Mouse (Mus musculus) forebrain, embryonic 13.5 days (tissue): Measurements from ENCODE around the gene Fus. TPM values are rescaled to one million over a fixed set of nuclear protein-coding genes. Genes with fewer than 3 reads are reported as not detected.

Source experiments
- ATAC-seq: fragments of 200-750 bp; cut with Nextera tagmentation; 2 replicates; pipeline ENCODE4 v1.8.0; 2017
- H3K27ac ChIP-seq: fragments of 300-500 bp; sonication (generic); 2 replicates; pipeline ENCODE4 v1.5.1; 2015; ENCODE audit warnings: inconsistent platforms, mild to moderate bottlenecking, moderate library complexity
- H3K27me3 ChIP-seq: fragments of 300-500 bp; sonication (generic); 2 replicates; pipeline ENCODE4 v1.6.1; 2015; ENCODE audit warnings: mild to moderate bottlenecking, inconsistent platforms
- H3K36me3 ChIP-seq: fragments of 300-500 bp; sonication (generic); 2 replicates; pipeline ENCODE4 v1.6.1; 2015; ENCODE audit warnings: mild to moderate bottlenecking, inconsistent platforms; ENCODE audit not compliant: poor library complexity, severe bottlenecking
- H3K4me1 ChIP-seq: fragments of 300-500 bp; sonication (generic); 2 replicates; pipeline ENCODE4 v1.6.1; 2015; ENCODE audit warnings: inconsistent platforms
- H3K4me2 ChIP-seq: fragments of 300-500 bp; sonication (generic); 2 replicates; pipeline ENCODE4 v1.6.1; 2015; ENCODE audit warnings: inconsistent platforms, mild to moderate bottlenecking, moderate library complexity
- H3K4me3 ChIP-seq: fragments of 300-500 bp; sonication (generic); 2 replicates; pipeline ENCODE4 v1.5.1; 2015; ENCODE audit warnings: mild to moderate bottlenecking, inconsistent platforms
- H3K9ac ChIP-seq: fragments of 300-500 bp; sonication (generic); 2 replicates; pipeline ENCODE4 v1.6.1; 2015; ENCODE audit warnings: mild to moderate bottlenecking, inconsistent platforms
- H3K9me3 ChIP-seq: fragments of 300-500 bp; sonication (generic); replicated peaks from 2 replicates; pipeline ENCODE4 v1.6.1; 2016; ENCODE audit warnings: inconsistent platforms
- WGBS: fragments of 180-500 bp; shearing (Covaris S2); methylation state at CpG from one replicate; pipeline ENCODE4 v1.1.7; 2015; 5-methylcytosine and 5-hydroxymethylcytosine counted together
- polyA plus RNA-seq: library from polyadenylated mRNA; unstranded; fragments of >200 nt; fragmentation: Nextera tagmentation; extraction: Ambion mirVana; gene quantifications from 2 replicates; pipeline ENCODE4 v1.2.1, GENCODE M21; 2015

The Fus gene
- polyA plus RNA-seq, result 452 and 476 TPM in 2 replicates

DNA sequence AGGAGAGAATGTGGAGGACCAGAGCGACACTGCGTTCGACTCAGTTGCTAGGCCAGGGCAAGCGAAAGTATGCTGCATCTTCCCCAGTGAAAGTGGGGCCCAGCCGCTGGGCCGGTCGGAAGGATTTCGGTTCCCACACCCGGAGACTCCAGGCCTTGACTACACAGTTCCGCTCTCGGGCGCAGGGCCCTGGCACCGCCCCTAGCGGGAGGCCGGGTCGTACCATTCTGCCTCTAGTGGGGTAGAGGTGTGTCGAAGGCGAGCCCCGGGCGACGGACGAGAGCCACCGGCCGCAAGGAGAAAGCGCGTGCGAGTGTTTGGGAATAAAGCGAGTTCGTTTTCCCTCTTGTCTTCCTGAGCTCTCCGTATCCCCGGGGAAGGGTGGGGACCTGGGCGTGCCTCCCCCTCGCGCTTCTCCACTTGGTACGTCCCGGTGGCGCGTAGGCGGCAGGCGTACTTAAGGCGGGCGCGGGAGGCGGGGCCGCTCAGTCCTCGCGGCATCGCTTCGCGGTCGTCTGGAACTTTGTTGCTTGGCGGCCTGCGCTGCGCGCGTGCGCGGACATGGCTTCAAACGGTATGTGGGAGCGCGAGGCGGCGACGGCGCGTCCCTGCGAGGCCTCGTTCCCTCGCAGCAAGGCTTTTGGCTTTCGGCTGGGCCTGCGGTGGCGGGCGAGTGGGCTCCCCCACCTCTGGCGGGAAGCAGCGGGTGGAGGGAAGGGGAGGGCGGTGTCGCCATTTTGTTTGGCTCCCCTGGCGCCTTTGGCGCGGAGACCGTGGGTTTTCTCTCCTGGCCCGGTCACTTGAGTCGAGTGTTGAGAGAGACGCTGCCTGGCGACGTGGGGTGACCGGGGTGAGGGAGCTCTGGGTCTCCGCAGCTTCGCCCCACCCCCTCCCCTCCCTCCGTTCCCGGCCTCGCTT, at the start of gene Fus:
Fus (plus strand) TSS at position 454 of the 918 bp plus-strand sequence.
- ATAC-seq, result peak; percentile 96
- Histone ChIP-seq H3K27ac (peak within 1 kb of the TSS; percentile 96), H3K4me3 (peak within 1 kb of the TSS; percentile 98), H3K36me3 (peaks cover 28% of the 10 kb centered on the region), H3K9ac (peak within 1 kb of the TSS; percentile 99), H3K27me3 (no peaks in the 10 kb centered on the region), H3K9me3 (no peaks in the 10 kb centered on the region), H3K4me1 (peaks cover 29% of the 10 kb centered on the region), H3K4me2 (peak within 1 kb of the TSS; percentile 92)
- under 1% methylated on average over 91 of the region's 92 CpGs for WGBS

DNA sequence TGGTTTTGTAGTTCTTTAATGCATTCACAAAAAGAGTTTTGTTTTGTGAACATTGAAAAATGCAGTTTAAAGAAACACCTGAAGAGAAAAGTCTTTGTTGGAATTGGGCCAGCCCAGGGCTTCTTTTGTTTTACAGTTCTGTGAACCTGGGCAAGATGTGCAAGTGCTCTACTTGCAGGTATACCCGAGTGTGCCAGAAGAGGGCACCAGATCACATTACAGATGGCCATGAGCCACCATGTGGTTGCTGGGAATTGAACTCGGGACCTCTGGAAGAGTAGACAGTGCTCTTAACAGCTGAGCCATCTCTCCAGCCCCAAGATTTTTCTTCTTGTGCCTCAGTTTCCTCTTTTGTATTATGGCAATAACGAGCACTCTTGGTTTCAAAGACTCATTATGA, 49.1 kb upstream of the Fus start:
- H3K4me1 ChIP-seq, result peaks cover 3% of the 10 kb centered on the region
- H3K4me3 ChIP-seq, result no peak overlapping the region
- no peaks in the 10 kb centered on the region for H3K27me3 ChIP-seq
- H3K9ac ChIP-seq, result no peak overlapping the region
- WGBS, result 53% methylated on average over 3 of the region's 3 CpGs
- H3K36me3 ChIP-seq, result peaks cover 55% of the 10 kb centered on the region
- ATAC-seq, result no peak
- H3K27ac ChIP-seq, result no peak overlapping the region
- no peak overlapping the region for H3K4me2 ChIP-seq
- no peaks in the 10 kb centered on the region for H3K9me3 ChIP-seq

DNA sequence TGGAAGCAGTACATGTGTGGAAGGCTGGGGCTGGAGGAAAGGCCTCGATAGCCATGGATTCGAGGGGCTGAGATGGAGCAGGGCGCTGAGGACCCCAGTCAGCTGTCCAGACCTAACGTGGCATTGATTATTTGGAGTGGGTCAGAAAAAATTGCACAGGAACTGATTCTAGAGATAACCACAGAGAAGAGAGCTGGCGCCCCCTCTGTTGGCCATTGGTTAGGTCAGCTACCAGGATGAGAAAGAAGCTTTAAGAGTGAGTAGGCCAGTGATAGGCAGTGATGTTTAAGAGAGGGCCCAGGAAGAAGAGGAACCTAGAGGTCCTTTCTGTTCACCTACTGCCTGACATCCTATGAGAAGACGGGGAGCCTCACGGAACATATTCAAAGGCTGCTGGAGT, 48.0 kb upstream of the Fus start:
- ATAC-seq, result no peak
- Histone ChIP-seq H3K9me3 (no peaks in the 10 kb centered on the region), H3K4me1 (no peaks in the 10 kb centered on the region), H3K9ac (no peak overlapping the region), H3K4me3 (no peak overlapping the region), H3K4me2 (no peak overlapping the region), H3K27me3 (no peaks in the 10 kb centered on the region), H3K27ac (no peak overlapping the region), H3K36me3 (peaks cover 66% of the 10 kb centered on the region)
- WGBS, result 77% methylated on average over 7 of the region's 7 CpGs

DNA sequence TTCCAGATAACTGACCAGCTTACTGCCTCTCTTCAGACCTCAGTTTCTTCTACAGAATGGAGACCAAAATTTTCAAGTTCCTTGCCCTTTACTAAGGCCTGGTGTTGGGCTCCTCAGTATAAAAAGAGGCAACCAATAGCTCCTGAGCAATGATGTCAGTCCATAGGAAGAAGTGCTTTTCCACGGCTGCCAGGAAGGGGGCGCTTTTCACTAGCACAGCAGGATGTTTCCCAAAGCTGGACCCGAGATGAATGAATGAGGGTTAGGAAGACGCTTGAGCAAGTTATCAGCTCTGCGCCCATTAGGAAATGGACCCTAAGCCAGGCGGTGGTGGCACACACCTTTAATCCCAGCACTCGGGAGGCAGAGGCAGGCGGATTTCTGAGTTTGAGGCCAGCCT, 45.7 kb upstream of the Fus start:
- Histone ChIP-seq H3K36me3 (peaks cover 70% of the 10 kb centered on the region), H3K4me1 (no peaks in the 10 kb centered on the region), H3K4me2 (no peak overlapping the region), H3K27me3 (no peaks in the 10 kb centered on the region), H3K9me3 (no peaks in the 10 kb centered on the region), H3K9ac (no peak overlapping the region), H3K4me3 (no peak overlapping the region), H3K27ac (no peak overlapping the region)
- 65% methylated on average over 8 of the region's 8 CpGs for WGBS
- ATAC-seq, result no peak

DNA sequence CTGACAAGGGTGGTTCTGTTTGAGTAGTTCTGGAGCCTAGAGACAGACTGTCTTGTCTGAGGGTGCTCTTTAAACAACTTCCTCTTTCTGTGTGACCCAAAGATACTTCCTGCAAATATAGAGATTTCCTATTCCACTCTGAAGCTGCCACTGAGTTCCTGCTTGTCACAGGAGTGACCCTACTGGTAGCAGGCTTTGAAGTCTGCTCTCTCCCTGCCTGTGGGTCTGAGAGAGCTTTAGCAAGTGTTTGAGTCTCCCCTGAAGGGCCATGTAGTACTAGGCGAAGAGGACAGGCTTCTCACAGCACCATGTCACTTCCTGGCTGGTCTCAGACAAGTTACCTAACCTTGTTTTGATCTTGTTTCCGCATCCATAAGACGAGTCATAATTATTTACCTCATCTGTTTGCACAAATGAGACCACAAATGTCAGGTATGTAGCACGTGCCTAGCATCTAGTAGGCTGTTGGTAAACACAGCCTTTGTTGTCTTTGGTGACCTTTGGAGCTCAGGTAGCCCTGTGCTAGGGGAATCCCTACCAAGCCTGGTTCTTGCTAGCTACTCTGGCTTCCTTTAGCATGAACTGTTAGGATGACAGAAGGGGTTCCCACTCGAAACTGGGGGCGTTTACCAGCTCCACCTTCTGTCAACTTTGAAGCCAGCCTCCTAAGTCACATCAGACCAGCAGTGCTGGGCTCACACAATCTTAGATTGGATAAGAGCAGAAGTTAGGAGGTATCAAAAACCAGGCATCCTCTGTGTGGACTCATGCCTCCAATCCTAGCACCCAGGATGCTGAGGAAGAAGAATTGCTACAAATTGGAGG, 44.6 kb upstream of the Fus start:
- no peak overlapping the region for H3K4me2 ChIP-seq

DNA sequence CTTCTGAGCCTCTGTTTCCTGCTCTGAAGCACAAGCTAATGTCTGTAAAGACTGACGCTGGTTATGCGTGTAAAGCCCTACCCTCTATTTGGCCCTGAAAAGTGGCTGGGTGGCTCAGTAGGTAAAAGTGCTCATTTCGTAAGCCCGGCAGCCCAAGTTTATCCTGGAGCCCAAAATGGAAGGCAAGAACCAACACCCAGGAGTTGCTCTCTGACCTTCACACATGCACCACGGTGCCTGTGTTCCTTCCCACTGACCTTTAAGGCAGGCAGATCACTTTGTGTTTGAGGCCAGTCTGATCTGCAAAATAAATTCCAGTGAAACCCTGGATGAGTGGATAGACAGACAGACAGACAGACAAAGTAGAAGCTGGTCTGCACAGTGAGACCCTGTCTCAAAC, 43.5 kb upstream of the Fus start:
- peaks cover 11% of the 10 kb centered on the region for H3K27me3 ChIP-seq
- H3K4me1 ChIP-seq, result no peaks in the 10 kb centered on the region
- no peak overlapping the region for H3K27ac ChIP-seq
- H3K4me3 ChIP-seq, result no peak overlapping the region
- ATAC-seq, result no peak
- no peak overlapping the region for H3K9ac ChIP-seq
- 85% methylated on average over 5 of the region's 5 CpGs for WGBS
- H3K9me3 ChIP-seq, result no peaks in the 10 kb centered on the region
- no peak overlapping the region for H3K4me2 ChIP-seq
- H3K36me3 ChIP-seq, result peaks cover 67% of the 10 kb centered on the region

More for the DNA sequence above, 44.6 kb upstream of the Fus start:
- ATAC-seq, result no peak
- 85% methylated on average over 6 of the region's 6 CpGs for WGBS
- no peaks in the 10 kb centered on the region for H3K4me1 ChIP-seq
- peaks cover under 1% of the 10 kb centered on the region; the same call in 1 of the 2 replicates for H3K27me3 ChIP-seq
- no peak overlapping the region for H3K4me3 ChIP-seq
- H3K9me3 ChIP-seq, result no peaks in the 10 kb centered on the region
- H3K36me3 ChIP-seq, result peaks cover 72% of the 10 kb centered on the region
- H3K27ac ChIP-seq, result no peak overlapping the region
- no peak overlapping the region for H3K9ac ChIP-seq

DNA sequence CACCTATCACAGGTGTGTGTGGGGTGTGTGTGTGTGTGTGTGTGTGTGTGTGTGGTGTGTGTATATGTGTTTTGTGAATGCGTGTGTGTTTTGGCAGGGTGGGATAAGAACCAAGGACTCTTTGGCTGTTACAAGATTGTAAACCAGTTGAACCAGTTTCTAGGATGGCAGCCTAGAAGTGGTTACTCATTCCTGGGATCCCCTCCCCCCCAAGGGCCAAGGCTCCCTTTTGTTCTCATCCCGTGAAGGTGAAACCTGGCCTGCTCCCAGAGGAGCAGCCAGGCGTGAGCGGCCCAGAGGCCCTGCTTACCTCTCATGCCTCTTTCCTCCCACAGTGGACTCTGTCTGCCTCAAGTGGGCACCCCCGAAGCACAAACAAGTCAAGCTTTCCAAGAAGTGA, 42.0 kb upstream of the Fus start:
- WGBS, result 47% methylated on average over 5 of the region's 5 CpGs
- Histone ChIP-seq H3K9ac (no peak overlapping the region), H3K9me3 (no peaks in the 10 kb centered on the region), H3K4me3 (no peak overlapping the region), H3K4me2 (no peak overlapping the region), H3K36me3 (peaks cover 64% of the 10 kb centered on the region), H3K27me3 (peaks cover 26% of the 10 kb centered on the region), H3K4me1 (no peaks in the 10 kb centered on the region), H3K27ac (no peak overlapping the region)
- no peak for ATAC-seq

DNA sequence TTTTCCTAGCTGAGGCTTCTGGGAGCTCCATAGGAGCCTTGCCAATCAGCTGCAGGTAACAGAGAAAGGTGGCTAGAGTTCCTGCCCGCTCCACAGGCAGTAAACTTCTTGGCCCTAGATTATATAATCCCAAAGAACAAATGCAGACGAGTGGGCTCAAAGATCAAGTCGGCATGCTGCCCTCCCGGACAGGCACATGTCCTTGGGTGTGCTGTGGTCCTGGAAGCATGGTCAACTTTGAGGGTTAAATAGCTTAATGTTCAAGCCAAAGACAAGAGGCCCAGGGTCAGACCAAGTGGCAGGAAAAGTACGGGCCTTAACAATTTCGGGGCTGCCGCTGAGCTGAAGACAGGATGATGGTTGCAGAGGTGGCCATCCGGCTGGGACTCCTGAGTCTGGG, 41.2 kb upstream of the Fus start:
- Histone ChIP-seq H3K4me3 (no peak overlapping the region), H3K27me3 (peaks cover 32% of the 10 kb centered on the region), H3K4me2 (no peak overlapping the region), H3K9ac (no peak overlapping the region), H3K4me1 (no peaks in the 10 kb centered on the region), H3K36me3 (peaks cover 57% of the 10 kb centered on the region), H3K9me3 (no peaks in the 10 kb centered on the region), H3K27ac (no peak overlapping the region)
- no peak for ATAC-seq
- WGBS, result 92% methylated on average over 8 of the region's 8 CpGs

DNA sequence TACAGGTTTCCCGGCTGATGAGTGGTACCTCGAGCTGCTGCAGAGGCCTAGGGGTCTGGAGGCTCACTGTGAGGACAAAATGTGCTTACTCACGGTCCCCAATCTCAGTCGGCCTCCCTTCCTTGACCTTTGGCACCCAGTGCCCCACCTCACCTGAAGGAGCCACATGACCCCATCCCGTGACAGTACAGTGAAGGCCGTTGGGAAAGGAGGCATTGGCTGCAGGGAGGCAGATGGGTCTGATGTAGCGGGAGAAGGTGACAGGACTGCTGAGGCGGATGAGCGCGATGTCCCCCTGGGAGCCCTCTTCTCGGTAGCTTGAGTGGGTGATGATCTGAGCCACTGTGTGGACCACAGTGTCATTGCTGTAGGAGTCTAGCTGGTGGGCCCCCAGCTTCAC, 40.4 kb upstream of the Fus start:
- no peaks in the 10 kb centered on the region for H3K4me1 ChIP-seq
- WGBS, result 89% methylated on average over 11 of the region's 11 CpGs

DNA sequence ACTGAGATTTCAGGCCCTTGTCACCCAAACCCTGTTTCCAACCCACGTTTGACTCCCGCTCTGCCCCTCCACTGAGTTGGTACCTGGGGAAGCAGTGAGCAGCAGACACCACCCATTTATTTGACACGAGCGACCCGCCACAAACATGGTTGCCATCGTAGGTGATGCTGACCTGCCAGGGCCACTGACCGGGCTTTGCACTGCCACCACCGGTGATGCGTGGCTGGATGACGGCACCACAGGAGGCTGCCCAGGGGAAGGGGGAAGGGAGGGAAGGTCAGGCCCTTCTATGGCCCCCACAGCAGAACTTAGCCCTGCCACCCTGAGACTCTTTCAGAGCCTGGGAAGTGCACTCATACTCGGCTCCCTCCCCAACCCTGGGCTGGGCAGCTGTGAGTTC, 39.5 kb upstream of the Fus start:
- Histone ChIP-seq H3K27me3 (peaks cover 40% of the 10 kb centered on the region), H3K9me3 (no peaks in the 10 kb centered on the region), H3K27ac (no peak overlapping the region), H3K9ac (no peak overlapping the region), H3K4me3 (no peak overlapping the region), H3K4me2 (no peak overlapping the region), H3K36me3 (peaks cover 48% of the 10 kb centered on the region), H3K4me1 (no peaks in the 10 kb centered on the region)
- no peak for ATAC-seq
- WGBS, result 89% methylated on average over 11 of the region's 11 CpGs

More for the DNA sequence above, 40.4 kb upstream of the Fus start:
- peaks cover 55% of the 10 kb centered on the region for H3K36me3 ChIP-seq
- no peak overlapping the region for H3K4me2 ChIP-seq
- H3K4me3 ChIP-seq, result no peak overlapping the region
- H3K9ac ChIP-seq, result no peak overlapping the region
- no peaks in the 10 kb centered on the region for H3K9me3 ChIP-seq
- H3K27me3 ChIP-seq, result peaks cover 40% of the 10 kb centered on the region
- H3K27ac ChIP-seq, result no peak overlapping the region
- no peak for ATAC-seq

DNA sequence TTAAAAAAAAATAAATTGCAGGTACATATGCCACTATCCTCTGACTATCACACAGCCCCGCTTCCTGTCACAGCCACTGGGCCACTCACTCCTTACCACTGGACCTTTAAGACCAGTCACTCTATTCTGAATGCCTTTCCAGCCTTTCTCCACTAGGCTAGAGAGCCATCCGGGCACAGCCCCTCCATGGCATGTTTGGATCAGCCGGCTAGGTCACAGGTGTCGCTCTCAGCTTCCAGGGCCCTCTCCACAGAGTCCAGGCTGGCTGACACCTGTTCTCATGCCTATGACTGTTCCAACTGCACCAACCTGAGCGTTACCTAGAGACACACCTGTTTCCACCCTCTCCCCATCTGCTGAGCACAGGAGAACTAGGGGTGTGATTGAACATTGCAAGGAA, 38.7 kb upstream of the Fus start:
- H3K36me3 ChIP-seq, result peaks cover 39% of the 10 kb centered on the region
- no peak overlapping the region for H3K27ac ChIP-seq
- peaks cover 40% of the 10 kb centered on the region for H3K27me3 ChIP-seq
- ATAC-seq, result no peak
- no peaks in the 10 kb centered on the region for H3K4me1 ChIP-seq
- no peak overlapping the region for H3K4me3 ChIP-seq
- no peaks in the 10 kb centered on the region for H3K9me3 ChIP-seq
- WGBS, result 52% methylated on average over 5 of the region's 5 CpGs
- H3K9ac ChIP-seq, result no peak overlapping the region
- H3K4me2 ChIP-seq, result no peak overlapping the region

DNA sequence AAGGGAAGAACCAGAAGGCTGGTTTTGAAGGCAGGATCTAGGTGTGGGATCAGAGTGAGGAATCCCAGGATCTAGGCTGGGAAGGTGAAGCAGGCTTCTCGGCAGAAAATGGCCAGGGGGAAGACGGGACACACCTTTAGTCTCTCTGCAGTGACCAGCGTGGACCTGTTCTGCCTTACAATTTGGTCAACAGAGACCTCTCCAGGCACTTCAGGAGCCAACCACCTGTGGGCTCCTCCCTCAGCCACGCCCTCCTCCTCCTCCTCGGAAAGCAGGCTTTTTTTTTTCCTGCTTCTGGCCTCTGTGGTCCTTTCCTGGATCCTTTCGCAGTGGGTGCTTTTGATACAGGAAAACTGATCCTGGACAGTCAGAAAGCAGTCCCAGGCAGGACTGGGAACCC, 37.3 kb upstream of the Fus start, which contains the start of gene Prss8:
Prss8 (minus strand) TSS at position 182 of the 400 bp plus-strand sequence.
- no peaks in the 10 kb centered on the region for H3K9me3 ChIP-seq
- H3K27ac ChIP-seq, result no peak within 1 kb of the TSS
- ATAC-seq, result no peak
- WGBS, result 10% methylated on average over 6 of the region's 6 CpGs
- peaks cover 7% of the 10 kb centered on the region; the same call in 1 of the 2 replicates for H3K4me1 ChIP-seq
- H3K27me3 ChIP-seq, result peaks cover 40% of the 10 kb centered on the region
- 0 out of 2 replicates have a peak within 1 kb of the TSS, but pooled peaks have one; percentile 2 for H3K4me2 ChIP-seq
- H3K4me3 ChIP-seq, result no peak within 1 kb of the TSS
- H3K9ac ChIP-seq, result 0 out of 2 replicates have a peak within 1 kb of the TSS, but pooled peaks have one; percentile 17
- H3K36me3 ChIP-seq, result peaks cover 26% of the 10 kb centered on the region
